ENCODE assay signal across 17 mouse cellular contexts in genomic region chr3:67493132-67493531, GRCm38 (mm10). TPM values are rescaled to one million over a fixed set of nuclear protein-coding genes. Genes with fewer than 3 reads are reported as not detected.
"Had no signal": no experiment of that assay in that cellular context is flagged by ENCODE, and none has a peak within 500 bp of the region (broad histone marks: within the 10 kb centered on the region; RNA-seq: fewer than 3 reads in every experiment).

No protein-coding gene starts in this region.

- ATAC-seq: inflammation-experienced regulatory T-cells, adult 6 months; intestine, postnatal 0 days; liver, postnatal 0 days; midbrain, embryonic 16.5 days had no signal

- H3K9me3 ChIP-seq: limb, embryonic 12.5 days; liver, embryonic 13.5 days; lung, embryonic 15.5 days; midbrain, embryonic 12.5 days; neural tube, embryonic 13.5 days had no signal

- DNase-seq: kidney, adult 8-10 months; kidney, postnatal 25 days; liver; liver, embryonic 13.5 days; liver, postnatal 0 days; lung, postnatal 14 days; retina, postnatal 1 day; thymus, adult 2 months; thymus, postnatal 25 days had no signal

- H3K4me2 ChIP-seq: limb, embryonic 12.5 days; liver, embryonic 13.5 days; lung, embryonic 15.5 days; midbrain, embryonic 12.5 days; neural tube, embryonic 13.5 days had no signal

- H3K9ac ChIP-seq: limb, embryonic 12.5 days; liver, embryonic 13.5 days; liver, postnatal 0 days; lung, embryonic 15.5 days; midbrain, embryonic 12.5 days; neural tube, embryonic 13.5 days had no signal

- H3K36me3 ChIP-seq: limb, embryonic 12.5 days; liver, embryonic 13.5 days; lung, embryonic 15.5 days; midbrain, embryonic 12.5 days; neural tube, embryonic 13.5 days had no signal

- H3K4me1 ChIP-seq: liver, embryonic 13.5 days; lung, embryonic 15.5 days; midbrain, embryonic 12.5 days; neural tube, embryonic 13.5 days had no signal

- H3K27me3 ChIP-seq: limb, embryonic 12.5 days; liver, embryonic 13.5 days; lung, embryonic 15.5 days; midbrain, embryonic 12.5 days; neural tube, embryonic 13.5 days had no signal

- H3K4me3 ChIP-seq: limb, embryonic 12.5 days; liver, embryonic 13.5 days; lung, embryonic 15.5 days; midbrain, embryonic 12.5 days; neural tube, embryonic 13.5 days had no signal

- H3K27ac ChIP-seq: limb, embryonic 12.5 days; liver, embryonic 13.5 days; lung, embryonic 15.5 days; midbrain, embryonic 12.5 days; neural tube, embryonic 13.5 days had no signal

RNA-seq across cellular contexts. Expression of gene Rarres1, which starts 22.2 kb away (rescaled TPM):
- total RNA-seq: megakaryocyte-erythroid progenitor cell, adult 5-6 weeks had no signal
- polyA plus RNA-seq: inflammation-experienced regulatory T-cells, adult 6 months had no signal
